Mouse (Mus musculus) neural tube, embryonic 15.5 days (tissue): ENCODE data around the gene Brinp1. TPM values are rescaled to one million over a fixed set of nuclear protein-coding genes. Genes with fewer than 3 reads are reported as not detected.

ENCODE experiments used
- ATAC-seq: fragments of 200-750 bp; cut with Nextera tagmentation; 2 replicates; pipeline ENCODE4 v1.8.0; 2017; ENCODE audit warnings: mild to moderate bottlenecking, moderate TSS enrichment, moderate library complexity; ENCODE audit not compliant: low FRiP score
- H3K27ac ChIP-seq: fragments of 300-500 bp; sonication (generic); replicated peaks from 2 replicates; pipeline ENCODE4 v1.5.1; 2015; ENCODE audit warnings: mild to moderate bottlenecking, inconsistent platforms
- H3K27me3 ChIP-seq: fragments of 300-500 bp; sonication (generic); replicated peaks from 2 replicates; pipeline ENCODE4 v1.6.1; 2015; ENCODE audit warnings: inconsistent platforms
- H3K36me3 ChIP-seq: fragments of 300-500 bp; sonication (generic); 2 replicates; pipeline ENCODE4 v1.6.1; 2015; ENCODE audit warnings: inconsistent platforms
- H3K4me1 ChIP-seq: fragments of 300-500 bp; sonication (generic); 2 replicates; pipeline ENCODE4 v1.6.1; 2015; ENCODE audit warnings: inconsistent platforms
- H3K4me2 ChIP-seq: fragments of 300-500 bp; sonication (generic); 2 replicates; pipeline ENCODE4 v1.6.1; 2015; ENCODE audit warnings: inconsistent platforms, mild to moderate bottlenecking, moderate library complexity
- H3K4me3 ChIP-seq: fragments of 300-500 bp; sonication (generic); replicated peaks from 2 replicates; pipeline ENCODE4 v1.5.1; 2015; ENCODE audit warnings: mild to moderate bottlenecking, inconsistent platforms
- H3K9ac ChIP-seq: fragments of 300-500 bp; sonication (generic); replicated peaks from 2 replicates; pipeline ENCODE4 v1.6.1; 2015; ENCODE audit warnings: mild to moderate bottlenecking, inconsistent platforms
- H3K9me3 ChIP-seq: fragments of 300-500 bp; sonication (generic); replicated peaks from 2 replicates; pipeline ENCODE4 v1.6.1; 2016; ENCODE audit warnings: inconsistent platforms
- WGBS: fragments of 180-500 bp; shearing (Covaris S2); methylation state at CpG from one replicate; pipeline ENCODE4 v1.1.7; 2015; ENCODE audit warnings: mixed read lengths; 5-methylcytosine and 5-hydroxymethylcytosine counted together
- polyA plus RNA-seq: library from polyadenylated mRNA; unstranded; fragments of >200 nt; fragmentation: Nextera tagmentation; extraction: Ambion mirVana; gene quantifications from 2 replicates; pipeline ENCODE4 v1.2.1, GENCODE M21; 2015

Gene Brinp1
- polyA plus RNA-seq, 1 experiment from 2014 or later = 90.7 TPM

GRCm38 (mm10) chr4:68806502-68806901, 147.7 kb downstream of the Brinp1 start:
- Histone ChIP-seq H3K4me1 (peaks cover 12% of the 10 kb centered on the region), H3K9ac (no peak overlapping the region), H3K4me2 (no peak overlapping the region), H3K27ac (no peak overlapping the region), H3K4me3 (no peak overlapping the region), H3K36me3 (no peaks in the 10 kb centered on the region), H3K9me3 (no peaks in the 10 kb centered on the region), H3K27me3 (no peaks in the 10 kb centered on the region)
- no peak for ATAC-seq
- WGBS = 58% methylated on average over 3 of the region's 3 CpGs

- no peak overlapping the region; the same call in 1 of the 2 replicates for H3K27ac ChIP-seq
- ATAC-seq = peak; percentile 76; the same call in 1 of the 2 replicates
- no peak overlapping the region for H3K4me3 ChIP-seq
- H3K4me2 ChIP-seq = no peak overlapping the region
- H3K4me1 ChIP-seq = peaks cover 12% of the 10 kb centered on the region
- no peak overlapping the region for H3K9ac ChIP-seq
- H3K36me3 ChIP-seq = 0 out of 2 replicates have a peak, but pooled peaks cover 3% of the 10 kb centered on the region
- no peaks in the 10 kb centered on the region for H3K9me3 ChIP-seq
- H3K27me3 ChIP-seq = no peaks in the 10 kb centered on the region
- WGBS = 30% methylated on average over 6 of the region's 6 CpGs
Observed at GRCm38 (mm10) chr4:68801923-68802855, 152.0 kb downstream of the Brinp1 start.

- Histone ChIP-seq H3K4me1 (no peaks in the 10 kb centered on the region), H3K4me3 (no peak overlapping the region), H3K27me3 (no peaks in the 10 kb centered on the region), H3K4me2 (no peak overlapping the region), H3K27ac (no peak overlapping the region), H3K9me3 (no peaks in the 10 kb centered on the region), H3K9ac (no peak overlapping the region), H3K36me3 (no peaks in the 10 kb centered on the region; the same call in 1 of the 2 replicates)
- 54% methylated on average over 5 of the region's 5 CpGs for WGBS
- ATAC-seq = no peak
Observed at GRCm38 (mm10) chr4:68790003-68790402, 164.2 kb downstream of the Brinp1 start.

- no peaks in the 10 kb centered on the region for H3K9me3 ChIP-seq
- no peaks in the 10 kb centered on the region for H3K27me3 ChIP-seq
- no peak overlapping the region for H3K27ac ChIP-seq
- no peak overlapping the region for H3K9ac ChIP-seq
- H3K4me3 ChIP-seq = no peak overlapping the region
- H3K36me3 ChIP-seq = no peaks in the 10 kb centered on the region; the same call in 1 of the 2 replicates
- WGBS = 71% methylated on average over 4 of the region's 4 CpGs
- ATAC-seq = no peak
- H3K4me2 ChIP-seq = no peak overlapping the region
- no peaks in the 10 kb centered on the region for H3K4me1 ChIP-seq
Observed at GRCm38 (mm10) chr4:68788477-68788999, 165.7 kb downstream of the Brinp1 start.

GRCm38 (mm10) chr4:68787642-68788041, 166.6 kb downstream of the Brinp1 start:
- no peaks in the 10 kb centered on the region for H3K27me3 ChIP-seq
- H3K36me3 ChIP-seq = no peaks in the 10 kb centered on the region; the same call in 1 of the 2 replicates
- no peak for ATAC-seq
- no peaks in the 10 kb centered on the region for H3K9me3 ChIP-seq
- 78% methylated on average over 2 of the region's 2 CpGs for WGBS
- H3K4me2 ChIP-seq = no peak overlapping the region
- no peak overlapping the region for H3K9ac ChIP-seq
- H3K4me3 ChIP-seq = no peak overlapping the region
- H3K4me1 ChIP-seq = no peaks in the 10 kb centered on the region
- H3K27ac ChIP-seq = no peak overlapping the region

- Histone ChIP-seq H3K9ac (no peak overlapping the region), H3K4me1 (peaks cover 21% of the 10 kb centered on the region; the same call in 1 of the 2 replicates), H3K9me3 (no peaks in the 10 kb centered on the region), H3K27me3 (no peaks in the 10 kb centered on the region), H3K4me2 (no peak overlapping the region), H3K27ac (0 out of 2 replicates have a peak overlapping the region, but pooled peaks have one; percentile 37), H3K36me3 (no peaks in the 10 kb centered on the region), H3K4me3 (no peak overlapping the region)
- 45% methylated on average over 5 of the region's 5 CpGs for WGBS
- ATAC-seq = peak; percentile 21; the same call in 1 of the 2 replicates
Observed at GRCm38 (mm10) chr4:68768256-68768655, 185.9 kb downstream of the Brinp1 start.

- Histone ChIP-seq H3K4me1 (peaks cover 21% of the 10 kb centered on the region; the same call in 1 of the 2 replicates), H3K36me3 (peaks cover 4% of the 10 kb centered on the region), H3K9ac (no peak overlapping the region), H3K4me3 (no peak overlapping the region), H3K27me3 (no peaks in the 10 kb centered on the region), H3K4me2 (no peak overlapping the region), H3K27ac (peak overlapping the region; percentile 28; the same call in 1 of the 2 replicates), H3K9me3 (no peaks in the 10 kb centered on the region)
- ATAC-seq = no peak
- WGBS = 61% methylated on average over 5 of the region's 5 CpGs
Observed at GRCm38 (mm10) chr4:68767393-68767792, 186.8 kb downstream of the Brinp1 start.

GRCm38 (mm10) chr4:68765772-68766573, 188.2 kb downstream of the Brinp1 start:
- 69% methylated on average over 12 of the region's 12 CpGs for WGBS
- Histone ChIP-seq H3K4me3 (no peak overlapping the region), H3K27ac (no peak overlapping the region)

GRCm38 (mm10) chr4:68764937-68765336, 189.3 kb downstream of the Brinp1 start:
- Histone ChIP-seq H3K9ac (no peak overlapping the region), H3K4me2 (no peak overlapping the region), H3K27ac (no peak overlapping the region), H3K36me3 (peaks cover 22% of the 10 kb centered on the region), H3K9me3 (no peaks in the 10 kb centered on the region), H3K27me3 (no peaks in the 10 kb centered on the region), H3K4me1 (peaks cover 21% of the 10 kb centered on the region; the same call in 1 of the 2 replicates), H3K4me3 (no peak overlapping the region)
- 85% methylated on average over 2 of the region's 2 CpGs for WGBS
- no peak for ATAC-seq

More at GRCm38 (mm10) chr4:68765772-68766573, 188.2 kb downstream of the Brinp1 start:
- H3K36me3 ChIP-seq = peaks cover 17% of the 10 kb centered on the region
- ATAC-seq = peak; percentile 48
- H3K4me1 ChIP-seq = peaks cover 21% of the 10 kb centered on the region; the same call in 1 of the 2 replicates
- no peak overlapping the region for H3K4me2 ChIP-seq
- H3K9ac ChIP-seq = no peak overlapping the region
- no peaks in the 10 kb centered on the region for H3K27me3 ChIP-seq
- no peaks in the 10 kb centered on the region for H3K9me3 ChIP-seq

- WGBS = 36% methylated on average over 1 of the region's 1 CpGs
- Histone ChIP-seq H3K9me3 (no peaks in the 10 kb centered on the region), H3K27ac (no peak overlapping the region), H3K4me1 (no peaks in the 10 kb centered on the region), H3K9ac (no peak overlapping the region), H3K4me3 (no peak overlapping the region), H3K36me3 (no peaks in the 10 kb centered on the region), H3K4me2 (no peak overlapping the region), H3K27me3 (no peaks in the 10 kb centered on the region)
- ATAC-seq = no peak
Observed at GRCm38 (mm10) chr4:68720983-68721382, 233.2 kb downstream of the Brinp1 start.
